Mouse (Mus musculus) hindbrain, embryonic 14.5 days (tissue): ENCODE results near the gene Ntrk3. TPM values are rescaled to one million over a fixed set of nuclear protein-coding genes. Genes with fewer than 3 reads are reported as not detected.

ENCODE experiments used
- ATAC-seq: fragments of 200-750 bp; cut with Nextera tagmentation; 2 replicates; pipeline ENCODE4 v1.8.0; 2017; ENCODE audit warnings: moderate number of reproducible peaks, mild to moderate bottlenecking, moderate TSS enrichment, moderate library complexity; ENCODE audit not compliant: low FRiP score
- DNase-seq: peaks from one replicate; pipeline ENCODE4 v3.0.0-alpha.2; 2015; ENCODE audit warnings: low spot score
- H3K27ac ChIP-seq: fragments of 300-500 bp; sonication (generic); 2 replicates; pipeline ENCODE4 v1.5.1; 2014; ENCODE audit warnings: mild to moderate bottlenecking, moderate library complexity
- H3K27me3 ChIP-seq: fragments of 300-500 bp; sonication (generic); 2 replicates; pipeline ENCODE4 v1.6.1; 2014; ENCODE audit warnings: mild to moderate bottlenecking, low read length, mixed read lengths; ENCODE audit not compliant: control insufficient read depth, insufficient read depth
- H3K36me3 ChIP-seq: fragments of 300-500 bp; sonication (generic); replicated peaks from 2 replicates; pipeline ENCODE4 v1.6.1; 2014; ENCODE audit not compliant: control insufficient read depth, insufficient read depth
- H3K4me1 ChIP-seq: fragments of 300-500 bp; sonication (generic); replicated peaks from 2 replicates; pipeline ENCODE4 v1.6.1; 2014; ENCODE audit warnings: antibody characterized with exemption, low read length, mixed read lengths; ENCODE audit not compliant: control insufficient read depth, insufficient read depth
- H3K4me2 ChIP-seq: fragments of 300-500 bp; sonication (generic); replicated peaks from 2 replicates; pipeline ENCODE4 v1.6.1; 2014; ENCODE audit warnings: mild to moderate bottlenecking, moderate library complexity
- H3K4me3 ChIP-seq: fragments of 300-500 bp; sonication (generic); replicated peaks from 2 replicates; pipeline ENCODE4 v1.5.1; 2014; ENCODE audit warnings: mild to moderate bottlenecking, low read length
- H3K9ac ChIP-seq: fragments of 300-500 bp; sonication (generic); 2 replicates; pipeline ENCODE4 v1.6.1; 2014
- H3K9me3 ChIP-seq: fragments of 300-500 bp; sonication (generic); 2 replicates; pipeline ENCODE4 v1.6.1; 2016; ENCODE audit warnings: low read length; ENCODE audit not compliant: control insufficient read depth
- WGBS: fragments of 180-500 bp; shearing (Covaris S2); extraction: QIAGEN DNeasy Blood & Tissue Kit; methylation state at CpG from one replicate; pipeline ENCODE4 v1.1.7; 2014; 5-methylcytosine and 5-hydroxymethylcytosine counted together
- polyA plus RNA-seq: library from polyadenylated mRNA; unstranded; fragments of >200 nt; fragmentation: Nextera tagmentation; extraction: Ambion mirVana; gene quantifications from 2 replicates; pipeline ENCODE4 v1.2.1, GENCODE M21; 2014

Ntrk3 gene
- polyA plus RNA-seq, 1 experiment from 2014 or later: 25.9 TPM

- Histone ChIP-seq H3K27ac (no peak overlapping the region), H3K4me2 (no peak overlapping the region)
Observed at GRCm38 (mm10) chr7:78440896-78441295, 296.9 kb downstream of the Ntrk3 start.

GRCm38 (mm10) chr7:78440476-78440875 is 297.3 kb downstream of the Ntrk3 start:
- no peak for DNase-seq
- Histone ChIP-seq H3K27ac (no peak overlapping the region), H3K36me3 (peaks cover 13% of the 10 kb centered on the region; the same call in 1 of the 2 replicates), H3K9ac (no peak overlapping the region), H3K4me3 (no peak overlapping the region), H3K4me2 (no peak overlapping the region), H3K4me1 (no peaks in the 10 kb centered on the region), H3K27me3 (no peaks in the 10 kb centered on the region), H3K9me3 (no peaks in the 10 kb centered on the region)
- ATAC-seq: no peak
- 87% methylated on average over 6 of the region's 6 CpGs for WGBS

More at GRCm38 (mm10) chr7:78440896-78441295, 296.9 kb downstream of the Ntrk3 start:
- no peaks in the 10 kb centered on the region for H3K9me3 ChIP-seq
- H3K27me3 ChIP-seq: no peaks in the 10 kb centered on the region
- WGBS: 73% methylated on average over 3 of the region's 3 CpGs
- H3K36me3 ChIP-seq: peaks cover 16% of the 10 kb centered on the region; the same call in 1 of the 2 replicates
- no peak for ATAC-seq
- no peak overlapping the region for H3K4me3 ChIP-seq
- H3K9ac ChIP-seq: no peak overlapping the region
- no peak for DNase-seq
- no peaks in the 10 kb centered on the region for H3K4me1 ChIP-seq

GRCm38 (mm10) chr7:78439361-78440120 is 298.3 kb downstream of the Ntrk3 start:
- H3K4me3 ChIP-seq: no peak overlapping the region
- ATAC-seq: no peak
- H3K36me3 ChIP-seq: peaks cover 4% of the 10 kb centered on the region; the same call in 1 of the 2 replicates
- no peak overlapping the region for H3K27ac ChIP-seq
- no peak overlapping the region for H3K9ac ChIP-seq
- no peaks in the 10 kb centered on the region for H3K9me3 ChIP-seq
- H3K27me3 ChIP-seq: no peaks in the 10 kb centered on the region
- no peak overlapping the region for H3K4me2 ChIP-seq
- DNase-seq: peak; percentile 25
- 72% methylated on average over 8 of the region's 9 CpGs for WGBS
- H3K4me1 ChIP-seq: no peaks in the 10 kb centered on the region

- Histone ChIP-seq H3K4me3 (no peak overlapping the region), H3K9ac (no peak overlapping the region), H3K27ac (no peak overlapping the region), H3K4me2 (no peak overlapping the region), H3K27me3 (no peaks in the 10 kb centered on the region), H3K36me3 (peaks cover 3% of the 10 kb centered on the region; the same call in 1 of the 2 replicates), H3K4me1 (no peaks in the 10 kb centered on the region), H3K9me3 (no peaks in the 10 kb centered on the region)
- ATAC-seq (no peak), DNase-seq (no peak)
- WGBS: 70% methylated on average over 5 of the region's 5 CpGs
Observed at GRCm38 (mm10) chr7:78433617-78434144, 304.1 kb downstream of the Ntrk3 start.

GRCm38 (mm10) chr7:78431611-78432010 is 306.2 kb downstream of the Ntrk3 start:
- Histone ChIP-seq H3K4me3 (no peak overlapping the region), H3K9ac (no peak overlapping the region), H3K4me2 (no peak overlapping the region), H3K36me3 (peaks cover 3% of the 10 kb centered on the region; the same call in 1 of the 2 replicates), H3K4me1 (no peaks in the 10 kb centered on the region), H3K27ac (no peak overlapping the region), H3K9me3 (no peaks in the 10 kb centered on the region), H3K27me3 (no peaks in the 10 kb centered on the region)
- ATAC-seq (no peak), DNase-seq (no peak)
- 92% methylated on average over 4 of the region's 4 CpGs for WGBS

- Histone ChIP-seq H3K4me3 (no peak overlapping the region), H3K9ac (no peak overlapping the region), H3K4me1 (no peaks in the 10 kb centered on the region), H3K36me3 (no peaks in the 10 kb centered on the region), H3K27me3 (no peaks in the 10 kb centered on the region), H3K9me3 (no peaks in the 10 kb centered on the region), H3K27ac (no peak overlapping the region), H3K4me2 (no peak overlapping the region)
- 92% methylated on average over 2 of the region's 2 CpGs for WGBS
- ATAC-seq (no peak), DNase-seq (no peak)
Observed at GRCm38 (mm10) chr7:78412172-78412571, 325.6 kb downstream of the Ntrk3 start.

- 83% methylated on average over 5 of the region's 5 CpGs for WGBS
- no peaks in the 10 kb centered on the region for H3K9me3 ChIP-seq
- ATAC-seq (no peak), DNase-seq (no peak)
- H3K27me3 ChIP-seq: no peaks in the 10 kb centered on the region
- H3K27ac ChIP-seq: no peak overlapping the region
- H3K36me3 ChIP-seq: no peaks in the 10 kb centered on the region
- H3K4me3 ChIP-seq: no peak overlapping the region
- no peak overlapping the region for H3K4me2 ChIP-seq
- no peaks in the 10 kb centered on the region for H3K4me1 ChIP-seq
- H3K9ac ChIP-seq: no peak overlapping the region
Observed at GRCm38 (mm10) chr7:78409970-78410369, 327.8 kb downstream of the Ntrk3 start.

- 84% methylated on average over 5 of the region's 5 CpGs for WGBS
- DNase-seq: no peak
- no peak for ATAC-seq
- H3K4me1 ChIP-seq: no peaks in the 10 kb centered on the region
- no peak overlapping the region for H3K4me2 ChIP-seq
- H3K36me3 ChIP-seq: no peaks in the 10 kb centered on the region
- H3K27me3 ChIP-seq: no peaks in the 10 kb centered on the region
- H3K4me3 ChIP-seq: no peak overlapping the region
- H3K9me3 ChIP-seq: no peaks in the 10 kb centered on the region
- no peak overlapping the region for H3K27ac ChIP-seq
- no peak overlapping the region for H3K9ac ChIP-seq
Observed at GRCm38 (mm10) chr7:78406641-78407291, 331.0 kb downstream of the Ntrk3 start.

GRCm38 (mm10) chr7:78404481-78404880 is 333.3 kb downstream of the Ntrk3 start:
- Histone ChIP-seq H3K27me3 (no peaks in the 10 kb centered on the region), H3K4me1 (no peaks in the 10 kb centered on the region), H3K27ac (no peak overlapping the region), H3K9ac (no peak overlapping the region), H3K36me3 (no peaks in the 10 kb centered on the region; the same call in 1 of the 2 replicates), H3K4me3 (no peak overlapping the region), H3K9me3 (no peaks in the 10 kb centered on the region), H3K4me2 (no peak overlapping the region)
- no peak for ATAC-seq
- no peak for DNase-seq
- WGBS: 89% methylated on average over 6 of the region's 6 CpGs
